Mouse (Mus musculus): Measurements from ENCODE around the gene Asgr2. TPM values are rescaled to one million over a fixed set of nuclear protein-coding genes. Genes with fewer than 3 reads are reported as not detected.
"Not testable (repeated sequence)": the region's sequence is repeated elsewhere in the genome, so short reads cannot be mapped to it uniquely, and the experiment has no call there.

Gene Asgr2
- polyA plus RNA-seq, 1 experiment from 2014 or later = not detected

GRCm38 (mm10) chr11:70068245-70068644 lies 24.2 kb upstream of the Asgr2 start:
- Histone ChIP-seq H3K27ac (replicated peaks) (no peak overlapping the region), H3K4me1 (peaks cover 11% of the 10 kb centered on the region), H3K4me3 (no peak overlapping the region), H3K9me3 (replicated peaks) (peaks cover under 1% of the 10 kb centered on the region; the same call in 1 of the 2 replicates), H3K27me3 (ENCODE audit: low read depth, poor library complexity, severe bottlenecking) (no peaks in the 10 kb centered on the region), H3K36me3 (no peaks in the 10 kb centered on the region)
- 37% methylated on average over 3 of the region's 3 CpGs for WGBS
- no peak for DNase-seq (ENCODE audit: low spot score)

- 77% methylated on average over 6 of the region's 6 CpGs for WGBS
- Histone ChIP-seq H3K9me3 (replicated peaks) (no peaks in the 10 kb centered on the region), H3K36me3 (no peaks in the 10 kb centered on the region), H3K4me3 (no peak overlapping the region), H3K4me1 (peaks cover 14% of the 10 kb centered on the region), H3K27me3 (ENCODE audit: low read depth, poor library complexity, severe bottlenecking) (no peaks in the 10 kb centered on the region), H3K27ac (replicated peaks) (no peak overlapping the region)
- no peak for DNase-seq (ENCODE audit: low spot score)
Measured at GRCm38 (mm10) chr11:70070057-70070456, 22.4 kb upstream of the Asgr2 start.

- H3K9me3 ChIP-seq (replicated peaks); H3K27me3 ChIP-seq (ENCODE audit: low read depth, poor library complexity, severe bottlenecking); H3K27ac ChIP-seq (replicated peaks); H3K36me3 ChIP-seq; DNase-seq (ENCODE audit: low spot score); H3K4me3 ChIP-seq: not testable (repeated sequence)
- 86% methylated on average over 3 of the region's 3 CpGs for WGBS
- peaks cover 16% of the 10 kb centered on the region for H3K4me1 ChIP-seq
Measured at GRCm38 (mm10) chr11:70070603-70071002, 21.8 kb upstream of the Asgr2 start.

- DNase-seq (ENCODE audit: low spot score) = peak; percentile 65
- H3K27me3 ChIP-seq (ENCODE audit: low read depth, poor library complexity, severe bottlenecking) = no peaks in the 10 kb centered on the region
- H3K36me3 ChIP-seq = no peaks in the 10 kb centered on the region
- H3K4me1 ChIP-seq = 0 out of 2 replicates have a peak, but pooled peaks cover 5% of the 10 kb centered on the region
- 37% methylated on average over 17 of the region's 17 CpGs for WGBS
- no peaks in the 10 kb centered on the region for H3K9me3 ChIP-seq (replicated peaks)
- H3K27ac ChIP-seq (replicated peaks) = no peak overlapping the region
- H3K4me3 ChIP-seq = peak overlapping the region; percentile 34
Measured at GRCm38 (mm10) chr11:70074379-70075071, 17.9 kb upstream of the Asgr2 start.

- H3K27me3 ChIP-seq (ENCODE audit: low read depth, poor library complexity, severe bottlenecking) = no peaks in the 10 kb centered on the region
- H3K36me3 ChIP-seq = no peaks in the 10 kb centered on the region
- no peak for DNase-seq (ENCODE audit: low spot score)
- no peaks in the 10 kb centered on the region for H3K9me3 ChIP-seq (replicated peaks)
- 0 out of 2 replicates have a peak, but pooled peaks cover 5% of the 10 kb centered on the region for H3K4me1 ChIP-seq
- no peak overlapping the region for H3K4me3 ChIP-seq
- 91% methylated on average over 6 of the region's 6 CpGs for WGBS
- no peak overlapping the region for H3K27ac ChIP-seq (replicated peaks)
Measured at GRCm38 (mm10) chr11:70075581-70075980, 16.9 kb upstream of the Asgr2 start.

- 59% methylated on average over 3 of the region's 3 CpGs for WGBS
- Histone ChIP-seq H3K27ac (replicated peaks) (no peak overlapping the region), H3K4me1 (0 out of 2 replicates have a peak, but pooled peaks cover 5% of the 10 kb centered on the region), H3K9me3 (replicated peaks) (no peaks in the 10 kb centered on the region), H3K27me3 (ENCODE audit: low read depth, poor library complexity, severe bottlenecking) (no peaks in the 10 kb centered on the region), H3K36me3 (no peaks in the 10 kb centered on the region), H3K4me3 (no peak overlapping the region)
- no peak for DNase-seq (ENCODE audit: low spot score)
Measured at GRCm38 (mm10) chr11:70077441-70077840, 15.0 kb upstream of the Asgr2 start.

- H3K36me3 ChIP-seq = no peaks in the 10 kb centered on the region
- no peaks in the 10 kb centered on the region for H3K9me3 ChIP-seq (replicated peaks)
- H3K27ac ChIP-seq (replicated peaks) = no peak overlapping the region
- no peaks in the 10 kb centered on the region for H3K27me3 ChIP-seq (ENCODE audit: low read depth, poor library complexity, severe bottlenecking)
- 0 out of 2 replicates have a peak, but pooled peaks cover 5% of the 10 kb centered on the region for H3K4me1 ChIP-seq
- H3K4me3 ChIP-seq = no peak overlapping the region
- DNase-seq (ENCODE audit: low spot score) = no peak
- 78% methylated on average over 6 of the region's 6 CpGs for WGBS
Measured at GRCm38 (mm10) chr11:70079175-70079574, 13.3 kb upstream of the Asgr2 start.

GRCm38 (mm10) chr11:70079928-70080327 lies 12.5 kb upstream of the Asgr2 start:
- H3K4me1 ChIP-seq = 0 out of 2 replicates have a peak, but pooled peaks cover 3% of the 10 kb centered on the region
- no peaks in the 10 kb centered on the region for H3K9me3 ChIP-seq (replicated peaks)
- WGBS = 86% methylated on average over 7 of the region's 7 CpGs
- H3K4me3 ChIP-seq = no peak overlapping the region
- no peak for DNase-seq (ENCODE audit: low spot score)
- no peaks in the 10 kb centered on the region for H3K36me3 ChIP-seq
- no peaks in the 10 kb centered on the region for H3K27me3 ChIP-seq (ENCODE audit: low read depth, poor library complexity, severe bottlenecking)
- no peak overlapping the region for H3K27ac ChIP-seq (replicated peaks)

GRCm38 (mm10) chr11:70080803-70081590 lies 11.4 kb upstream of the Asgr2 start:
- Histone ChIP-seq H3K4me3 (no peak overlapping the region), H3K9me3 (replicated peaks) (no peaks in the 10 kb centered on the region), H3K27ac (replicated peaks) (no peak overlapping the region), H3K27me3 (ENCODE audit: low read depth, poor library complexity, severe bottlenecking) (no peaks in the 10 kb centered on the region), H3K36me3 (no peaks in the 10 kb centered on the region), H3K4me1 (no peaks in the 10 kb centered on the region)
- DNase-seq (ENCODE audit: low spot score) = no peak
- 90% methylated on average over 15 of the region's 15 CpGs for WGBS

GRCm38 (mm10) chr11:70084563-70084962 lies 7.9 kb upstream of the Asgr2 start:
- no peaks in the 10 kb centered on the region for H3K4me1 ChIP-seq
- H3K36me3 ChIP-seq = no peaks in the 10 kb centered on the region
- H3K27ac ChIP-seq (replicated peaks) = 0 out of 2 replicates have a peak overlapping the region, but pooled peaks have one; percentile 13
- 0 out of 2 replicates have a peak, but pooled peaks cover 3% of the 10 kb centered on the region for H3K9me3 ChIP-seq (replicated peaks)
- H3K4me3 ChIP-seq = no peak overlapping the region
- no peaks in the 10 kb centered on the region for H3K27me3 ChIP-seq (ENCODE audit: low read depth, poor library complexity, severe bottlenecking)
- WGBS = 83% methylated on average over 8 of the region's 8 CpGs
- no peak for DNase-seq (ENCODE audit: low spot score)

- H3K36me3 ChIP-seq = no peaks in the 10 kb centered on the region
- no peaks in the 10 kb centered on the region for H3K4me1 ChIP-seq
- no peaks in the 10 kb centered on the region for H3K9me3 ChIP-seq (replicated peaks)
- WGBS = 87% methylated on average over 11 of the region's 11 CpGs
- H3K27me3 ChIP-seq (ENCODE audit: low read depth, poor library complexity, severe bottlenecking) = no peaks in the 10 kb centered on the region
- no peak overlapping the region for H3K4me3 ChIP-seq
- no peak overlapping the region for H3K27ac ChIP-seq (replicated peaks)
- DNase-seq (ENCODE audit: low spot score) = no peak
Measured at GRCm38 (mm10) chr11:70097396-70097795, 5.0 kb downstream of the Asgr2 start.

- no peaks in the 10 kb centered on the region for H3K4me1 ChIP-seq
- no peak for DNase-seq (ENCODE audit: low spot score)
- no peak overlapping the region for H3K4me3 ChIP-seq
- H3K9me3 ChIP-seq (replicated peaks) = no peaks in the 10 kb centered on the region
- no peaks in the 10 kb centered on the region for H3K27me3 ChIP-seq (ENCODE audit: low read depth, poor library complexity, severe bottlenecking)
- no peak overlapping the region for H3K27ac ChIP-seq (replicated peaks)
- no peaks in the 10 kb centered on the region for H3K36me3 ChIP-seq
- 90% methylated on average over 2 of the region's 2 CpGs for WGBS
Measured at GRCm38 (mm10) chr11:70099102-70099501, 6.7 kb downstream of the Asgr2 start.

GRCm38 (mm10) chr11:70099809-70100208 lies 7.4 kb downstream of the Asgr2 start:
- no peak overlapping the region for H3K4me3 ChIP-seq
- no peaks in the 10 kb centered on the region for H3K27me3 ChIP-seq (ENCODE audit: low read depth, poor library complexity, severe bottlenecking)
- no peak overlapping the region for H3K27ac ChIP-seq (replicated peaks)
- H3K9me3 ChIP-seq (replicated peaks) = no peaks in the 10 kb centered on the region
- WGBS = 86% methylated on average over 2 of the region's 2 CpGs
- no peak for DNase-seq (ENCODE audit: low spot score)
- no peaks in the 10 kb centered on the region for H3K36me3 ChIP-seq
- H3K4me1 ChIP-seq = peaks cover 4% of the 10 kb centered on the region; the same call in 1 of the 2 replicates

Data from midbrain, embryonic 10.5 days (tissue).